Mouse (Mus musculus): ENCODE measurements around the gene Slc34a1. TPM values are rescaled to one million over a fixed set of nuclear protein-coding genes. Genes with fewer than 3 reads are reported as not detected.

Slc34a1 gene
- polyA plus RNA-seq, 1 experiment: 0.54 TPM

DNA sequence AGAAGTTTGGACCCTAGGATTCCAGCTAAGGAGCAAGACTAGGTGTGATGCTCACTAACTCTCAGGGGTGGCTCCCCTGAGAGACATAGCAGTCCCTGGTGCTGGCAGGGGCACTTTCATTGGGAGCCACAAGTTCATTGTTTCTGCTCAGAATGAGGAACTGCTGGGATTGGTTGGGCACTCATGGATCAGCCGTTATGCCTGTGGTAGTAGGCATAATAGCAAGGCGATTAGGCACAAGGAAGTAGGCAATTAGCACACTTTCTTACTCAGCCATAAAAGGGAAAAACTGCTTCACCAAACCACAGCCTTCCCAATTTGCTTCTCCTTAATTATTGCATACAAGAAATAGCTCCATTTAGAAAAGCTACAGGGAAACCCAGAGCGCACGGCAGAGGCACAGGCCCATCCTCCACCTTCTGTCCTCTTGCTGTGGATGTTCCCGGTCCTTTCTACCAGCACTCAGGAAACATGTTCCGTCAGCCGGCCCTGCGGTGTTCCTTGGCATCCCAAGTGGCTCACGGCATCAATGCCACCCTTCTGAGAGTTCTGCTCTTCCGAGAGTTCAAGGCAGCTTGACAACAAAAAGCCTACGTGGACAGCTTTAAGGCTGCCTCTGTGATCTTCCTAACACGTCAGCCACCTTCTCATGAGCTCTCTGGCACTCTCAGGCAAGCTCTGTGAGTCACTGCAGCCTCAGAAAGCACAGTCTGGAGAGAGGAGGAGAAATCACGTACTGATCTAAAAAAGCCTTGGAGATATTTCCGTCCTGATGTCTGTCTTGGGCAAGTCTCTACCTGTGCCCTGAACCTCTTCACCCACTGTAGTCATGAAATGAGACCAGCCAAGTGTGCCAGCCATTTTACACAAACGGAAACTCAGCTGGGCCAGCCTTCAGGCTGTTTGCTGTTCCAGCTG, 6.2 kb downstream of the Slc34a1 start:
- DNase-seq (ENCODE audit: extremely low spot score in 1 of 2, low spot score in 1 of 2): peak; percentile 74 to 80

DNA sequence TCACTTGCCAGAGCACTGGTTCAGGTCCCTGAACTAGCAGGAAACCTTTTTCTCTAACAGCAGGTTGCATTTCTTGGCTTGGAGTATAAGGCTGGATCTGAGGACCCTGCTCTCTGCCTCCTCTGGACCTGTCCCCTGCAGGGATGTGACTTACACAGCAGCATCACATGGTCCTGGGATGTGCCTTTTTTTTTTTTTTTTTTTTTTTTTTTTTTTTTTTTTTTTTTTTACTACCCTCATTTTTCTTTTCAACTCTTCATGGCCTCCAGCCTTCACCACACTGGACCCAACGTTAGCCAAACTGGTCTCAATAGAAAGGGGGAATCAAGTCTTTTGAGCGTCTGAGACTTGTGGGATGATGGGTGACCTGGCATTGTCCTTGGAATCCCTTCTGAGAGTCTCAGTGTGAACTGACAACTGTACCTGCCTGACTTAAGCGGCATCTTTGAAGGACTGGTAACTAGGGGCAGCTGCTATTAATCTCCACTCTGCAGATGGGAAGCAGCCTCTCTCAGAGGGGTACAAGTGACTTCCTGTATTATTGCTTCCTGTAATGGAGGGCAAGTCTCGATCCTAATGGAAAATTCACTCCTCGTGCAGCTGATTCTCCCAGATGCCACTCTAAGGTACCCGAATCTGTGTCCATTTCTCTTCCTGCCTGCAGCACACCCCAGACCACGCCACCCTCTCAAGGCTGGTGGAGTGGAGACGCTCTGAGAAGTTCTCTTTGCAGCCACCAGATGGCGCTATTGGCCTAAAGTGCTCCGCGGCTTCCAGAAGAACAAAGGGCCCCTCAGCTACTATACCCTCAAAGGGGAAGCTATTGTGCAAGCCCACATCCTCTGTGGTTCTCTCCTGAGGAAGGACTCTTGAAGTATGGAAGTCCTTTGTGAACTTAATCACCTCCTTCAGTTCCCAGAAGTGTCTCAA, 7.1 kb downstream of the Slc34a1 start:
- DNase-seq (ENCODE audit: extremely low spot score in 1 of 2, low spot score in 1 of 2): peak in 1 of 2 experiments; percentile 89

DNA sequence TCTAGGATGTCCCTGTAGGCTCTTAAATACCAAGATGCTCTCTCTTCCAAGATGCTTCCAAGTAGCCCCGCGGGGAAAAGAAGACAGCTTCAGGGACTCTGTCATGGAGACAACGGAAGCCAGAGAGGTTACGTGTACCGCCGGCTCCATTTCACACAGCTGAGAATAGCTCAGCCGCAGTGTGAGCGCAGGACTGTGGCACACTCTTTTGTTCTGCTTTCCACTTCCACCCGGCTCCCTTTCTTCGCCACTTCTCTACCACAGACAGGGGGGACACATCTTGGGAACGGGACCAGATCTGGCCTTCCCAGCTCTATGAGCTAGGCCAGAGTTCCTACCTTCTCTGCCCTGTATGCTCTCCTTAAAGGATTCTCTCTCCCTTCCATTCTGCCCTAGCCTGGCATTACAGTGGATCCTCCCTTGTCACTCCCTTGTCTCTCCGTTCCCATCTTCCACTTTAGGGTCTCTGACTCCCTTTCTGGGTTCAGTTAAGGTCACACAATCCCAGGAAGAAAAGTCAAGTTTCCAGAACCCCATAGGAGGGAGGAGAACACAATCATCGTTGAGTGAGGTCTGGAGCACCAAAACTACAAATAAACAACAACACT, 7.9 kb downstream of the Slc34a1 start:
- DNase-seq (ENCODE audit: extremely low spot score in 1 of 2, low spot score in 1 of 2): no peak

- DNase-seq (ENCODE audit: extremely low spot score in 1 of 2, low spot score in 1 of 2): no peak
Measured at GRCm38 (mm10) chr13:55407341-55407740, 9.4 kb downstream of the Slc34a1 start.

DNA sequence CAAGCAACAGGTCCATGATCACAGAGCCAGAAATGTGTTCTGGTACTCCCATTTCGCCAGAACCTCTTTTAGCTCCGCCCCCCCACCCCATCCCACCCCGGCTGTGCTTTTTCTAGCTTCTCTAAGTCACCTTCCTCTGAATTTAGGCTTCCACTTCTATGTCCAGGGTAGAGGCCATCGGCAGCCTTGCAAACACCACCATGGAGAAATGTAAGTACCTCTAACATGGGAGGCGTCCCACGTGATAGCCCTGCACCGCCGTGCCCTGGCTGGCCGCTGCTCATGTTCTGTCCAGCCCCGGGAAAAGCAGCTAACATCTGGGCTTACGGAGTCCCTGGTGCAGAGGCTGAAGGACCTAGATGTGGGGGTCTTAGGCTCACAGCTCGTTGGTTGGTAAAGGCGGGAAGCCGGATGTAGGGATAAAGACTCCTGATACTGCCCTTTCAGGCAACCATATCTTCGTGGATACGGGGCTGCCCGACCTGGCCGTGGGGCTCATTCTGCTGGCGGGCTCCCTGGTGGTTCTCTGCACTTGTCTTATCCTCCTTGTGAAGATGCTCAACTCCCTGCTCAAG, 10.6 kb downstream of the Slc34a1 start:
- DNase-seq (ENCODE audit: extremely low spot score in 1 of 2, low spot score in 1 of 2): no peak

DNA sequence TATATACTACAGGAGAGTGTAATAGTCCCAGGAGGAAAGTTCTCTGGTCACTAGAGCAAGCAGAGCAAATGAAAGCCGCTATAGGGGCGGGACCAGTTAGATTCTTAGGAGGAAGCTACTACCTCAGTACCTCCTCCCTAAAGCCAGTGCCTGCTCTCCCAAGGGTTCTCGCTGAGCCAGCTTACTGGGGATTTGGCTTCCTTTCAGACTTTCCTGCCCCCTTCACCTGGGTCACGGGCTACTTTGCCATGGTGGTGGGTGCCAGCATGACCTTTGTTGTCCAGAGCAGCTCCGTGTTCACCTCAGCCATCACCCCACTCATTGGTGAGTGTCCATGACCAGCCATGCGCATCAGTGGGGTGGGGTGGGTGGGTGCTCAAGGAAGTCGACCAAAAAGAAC, 13.8 kb downstream of the Slc34a1 start:
- DNase-seq (ENCODE audit: extremely low spot score in 1 of 2, low spot score in 1 of 2): no peak

DNA sequence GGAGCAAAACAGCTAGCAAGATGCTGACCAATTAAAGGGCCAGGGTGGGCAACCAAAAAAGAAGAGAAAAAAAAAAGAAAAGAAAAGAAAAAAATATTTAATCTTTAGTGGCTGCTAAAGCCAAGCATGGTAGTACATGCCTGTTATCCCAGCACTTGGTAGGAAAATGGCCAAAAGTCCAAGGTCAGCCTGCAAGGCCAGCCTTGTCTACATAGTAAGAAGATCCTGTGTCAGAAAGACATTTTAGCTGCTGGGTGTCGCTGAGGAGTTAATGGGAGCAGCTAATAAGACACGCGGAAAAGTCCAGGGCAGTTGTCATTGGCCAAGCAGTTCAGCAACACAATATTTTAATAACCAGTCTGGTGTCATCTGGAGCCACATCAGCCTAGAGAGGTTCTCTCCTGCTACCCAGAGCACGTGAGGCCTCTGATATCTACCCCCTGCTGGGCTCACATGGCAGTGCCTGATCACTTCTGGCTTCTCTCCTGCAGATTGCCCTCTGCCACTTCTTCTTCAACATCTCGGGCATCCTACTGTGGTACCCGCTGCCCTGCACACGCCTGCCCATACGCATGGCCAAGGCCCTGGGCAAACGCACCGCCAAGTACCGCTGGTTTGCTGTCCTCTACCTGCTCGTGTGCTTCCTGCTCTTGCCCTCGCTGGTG, 14.8 kb downstream of the Slc34a1 start:
- DNase-seq (ENCODE audit: extremely low spot score in 1 of 2, low spot score in 1 of 2): no peak

DNA sequence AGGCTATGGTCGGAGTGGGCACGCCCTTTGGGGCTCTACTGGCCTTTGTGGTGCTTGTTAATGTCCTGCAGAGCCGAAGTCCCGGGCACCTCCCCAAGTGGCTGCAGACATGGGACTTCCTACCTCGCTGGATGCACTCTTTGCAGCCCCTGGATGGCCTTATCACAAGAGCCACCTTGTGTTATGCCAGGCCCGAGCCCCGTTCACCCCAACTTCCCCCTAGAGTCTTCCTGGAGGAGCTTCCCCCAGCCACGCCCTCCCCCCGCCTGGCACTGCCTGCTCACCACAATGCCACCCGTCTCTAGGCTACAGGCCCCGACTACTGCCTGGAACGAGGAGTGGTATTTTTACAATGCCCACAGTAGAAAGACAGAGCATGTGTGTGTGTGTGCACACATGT, 15.3 kb downstream of the Slc34a1 start:
- no peak for DNase-seq (ENCODE audit: extremely low spot score in 1 of 2, low spot score in 1 of 2)

DNA sequence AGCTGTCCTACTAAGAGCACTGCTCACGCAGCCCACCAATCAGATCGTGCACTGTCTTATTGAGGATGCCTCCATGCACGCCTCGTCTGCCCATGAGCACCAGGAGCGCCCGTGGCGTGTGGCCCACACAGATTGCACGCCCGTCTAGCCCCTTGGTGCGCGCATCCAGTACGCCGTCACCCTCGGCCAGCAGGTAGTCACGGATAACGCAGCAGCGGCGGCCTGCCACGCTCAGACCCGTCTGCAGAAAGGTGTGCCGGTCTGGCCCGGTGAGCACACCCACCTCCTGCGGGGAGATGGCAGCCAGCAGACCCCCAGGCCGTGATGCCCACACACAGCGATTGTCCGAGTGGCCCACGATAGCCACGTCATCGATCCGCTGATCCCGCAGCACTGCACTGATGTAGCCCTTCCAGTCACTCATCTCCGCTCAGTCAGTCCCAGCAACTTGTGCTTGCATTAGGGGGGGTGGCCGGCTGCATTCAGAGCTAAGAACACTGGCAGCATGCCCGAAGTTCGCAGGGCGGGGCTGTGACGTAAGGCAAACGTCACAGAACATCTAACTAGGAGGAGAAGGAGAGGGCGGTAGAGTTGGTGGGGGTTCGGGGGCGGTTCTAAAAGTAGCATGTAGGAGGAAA, 16.9 kb downstream of the Slc34a1 start, which contains the start of gene Pfn3:
TSS of gene Pfn3 (minus strand) at position 490 of the 638 bp plus-strand sequence.
- peak; percentile 68 to 90 for DNase-seq (ENCODE audit: extremely low spot score in 1 of 2, low spot score in 1 of 2)

GRCm38 (mm10) chr13:55418004-55418403, 20.0 kb downstream of the Slc34a1 start:
- peak in 1 of 2 experiments; percentile 94 for DNase-seq (ENCODE audit: extremely low spot score in 1 of 2, low spot score in 1 of 2)

GRCm38 (mm10) chr13:55419142-55419541, 21.2 kb downstream of the Slc34a1 start:
- DNase-seq (ENCODE audit: extremely low spot score in 1 of 2, low spot score in 1 of 2): no peak

DNA sequence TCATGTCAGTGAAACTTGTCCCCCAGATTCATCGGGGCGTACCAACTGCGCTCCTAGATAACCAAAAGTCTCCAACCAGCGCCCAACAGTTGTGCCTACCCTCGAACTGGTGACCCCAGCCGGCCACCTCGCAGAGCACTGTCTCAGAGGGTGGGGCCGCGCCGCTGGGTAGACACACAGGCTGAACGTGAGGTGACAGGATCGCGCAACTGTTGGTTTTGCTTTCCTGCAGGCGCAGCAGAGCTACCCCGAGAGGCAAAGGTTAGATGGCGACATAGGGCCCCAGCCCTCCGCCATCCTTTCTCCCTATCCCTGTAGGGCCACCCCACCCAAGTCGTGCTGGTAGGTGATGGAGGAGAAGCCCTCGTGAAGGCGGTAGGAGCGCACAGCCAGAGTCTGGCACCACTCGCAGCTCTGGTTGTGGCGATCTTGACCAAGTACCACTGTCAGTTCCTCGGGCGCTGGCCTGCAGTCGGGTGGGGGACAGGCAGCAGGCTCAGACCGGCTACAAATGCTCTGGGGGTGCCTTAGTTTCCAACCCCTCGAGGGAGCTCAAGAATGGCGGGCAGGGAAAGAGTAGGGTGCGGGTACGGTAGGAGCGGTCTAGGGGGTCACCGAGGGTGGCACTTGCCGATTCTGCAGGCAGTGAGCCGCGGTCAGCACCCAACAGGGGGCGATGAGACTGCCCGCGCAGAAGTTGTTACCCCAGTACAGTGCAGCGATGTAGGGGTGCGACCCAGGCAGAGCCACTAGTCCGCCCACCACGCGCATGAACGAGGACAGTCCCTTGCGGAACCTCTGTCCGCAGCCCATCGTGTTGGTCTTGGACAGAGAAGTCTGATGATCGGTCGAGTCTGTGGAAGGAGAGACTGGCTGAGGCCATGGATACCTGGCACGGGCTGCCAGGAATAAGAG, 22.3 kb downstream of the Slc34a1 start:
- DNase-seq (ENCODE audit: extremely low spot score in 1 of 2, low spot score in 1 of 2): no peak

- peak in 1 of 2 experiments; percentile 79 for DNase-seq (ENCODE audit: extremely low spot score in 1 of 2, low spot score in 1 of 2)
Measured at GRCm38 (mm10) chr13:55420933-55421800, 23.2 kb downstream of the Slc34a1 start.

DNA sequence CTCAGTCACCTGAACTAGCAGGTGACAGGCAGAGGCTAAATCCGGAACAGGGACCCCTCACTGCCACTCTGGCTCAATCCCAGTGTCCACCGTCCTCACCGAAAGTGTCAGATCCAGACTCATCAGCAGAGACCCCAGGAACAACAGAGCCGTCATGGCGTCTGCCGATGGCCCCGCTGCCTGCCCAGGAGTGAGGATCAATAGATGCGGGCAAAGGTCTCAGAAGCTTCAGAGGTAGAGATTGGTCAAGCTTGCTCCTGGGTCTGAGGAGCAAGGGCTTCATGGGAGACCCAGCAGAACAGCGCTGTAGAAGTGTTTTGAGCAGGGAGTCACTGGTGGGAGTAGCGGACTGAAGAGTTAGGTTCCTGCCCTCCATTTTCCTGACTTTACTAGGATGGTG, 28.6 kb downstream of the Slc34a1 start, which contains the start of gene F12:
TSS of gene F12 (minus strand) at position 181 of the 400 bp plus-strand sequence.
- no peak for DNase-seq (ENCODE audit: extremely low spot score in 1 of 2, low spot score in 1 of 2)

DNA sequence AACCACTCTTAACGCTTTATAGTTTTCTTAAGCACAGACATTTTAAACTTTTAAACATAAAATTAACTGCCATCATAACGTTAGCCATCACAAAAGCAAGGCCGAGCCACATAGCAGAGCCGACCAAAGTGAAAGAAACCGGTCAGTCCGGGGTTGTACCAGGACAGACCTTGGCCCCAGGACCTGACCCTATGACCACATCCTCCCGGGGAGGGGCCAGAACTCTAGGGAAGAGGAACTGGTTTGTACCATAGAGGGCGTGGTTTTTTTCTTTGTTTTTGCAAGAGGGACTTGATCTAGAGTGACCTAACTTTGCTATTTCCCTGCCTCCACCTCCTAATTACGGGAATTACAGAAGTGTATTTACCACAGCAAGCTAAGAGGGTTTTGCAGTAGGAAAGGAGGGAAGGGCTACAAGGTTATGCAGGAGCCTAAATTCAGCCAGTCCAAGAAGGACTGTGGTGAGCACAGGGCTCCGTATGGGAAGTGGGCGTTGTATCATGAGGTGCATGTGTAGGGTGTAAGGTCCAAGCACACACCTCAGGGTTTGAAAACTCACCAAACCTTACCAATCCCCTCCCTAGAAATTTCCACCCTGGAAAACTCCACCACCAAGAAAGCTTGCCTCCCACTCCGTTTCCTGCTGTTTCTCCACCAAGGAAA, 31.4 kb downstream of the Slc34a1 start:
- no peak for DNase-seq (ENCODE audit: extremely low spot score in 1 of 2, low spot score in 1 of 2)

GRCm38 (mm10) chr13:55430566-55430965, 32.6 kb downstream of the Slc34a1 start:
- no peak for DNase-seq (ENCODE audit: extremely low spot score in 1 of 2, low spot score in 1 of 2)

All from frontal cortex, adult 2 months (tissue).